Mouse (Mus musculus): Measurements from ENCODE around the gene Ric1. TPM values are rescaled to one million over a fixed set of nuclear protein-coding genes. Genes with fewer than 3 reads are reported as not detected.

Ric1 gene
- total and polyA plus RNA-seq, 3 experiments, result 9.2 to 20.6 (median 16.9) TPM

- Histone ChIP-seq H3K79me2 (replicated peaks; ENCODE audit: control insufficient read depth, insufficient read depth, low read length) (no peaks in the 10 kb centered on the region), H3K27me3 (ENCODE audit: control insufficient read depth, insufficient read depth, low read length) (no peaks in the 10 kb centered on the region), H3K4me3 (no peak overlapping the region), H3K4me1 (ENCODE audit: control insufficient read depth, insufficient read depth, low read length) (peaks cover 4% of the 10 kb centered on the region), H3K9ac (ENCODE audit: low read depth, low read length) (no peak overlapping the region), H3K27ac (no peak overlapping the region), H3K36me3 (ENCODE audit: control insufficient read depth, insufficient read depth, low read length) (no peaks in the 10 kb centered on the region; the same call in 1 of the 2 replicates)
- no peak for TF ChIP-seq POLR2A (IDR thresholded peaks at IDR 0.05; ENCODE audit: insufficient read depth, low read depth, low read length)
- no peak for TF ChIP-seq CTCF (IDR thresholded peaks at IDR 0.05)
- TF ChIP-seq EP300 (IDR thresholded peaks at IDR 0.05; ENCODE audit: insufficient read depth, low read depth, low read length), result no peak
- 78% methylated on average over 1 of the region's 1 CpGs for WGBS
- no peak for DNase-seq
- intact Hi-C loops (cut with DNase I), result loop anchor here (5.0 to 10.0 kb wide), 2 partner anchors 83 to 436 kb away; no protein-coding TSS in a partner anchor
Measured at GRCm38 (mm10) chr19:29500333-29500732, 21.7 kb upstream of the Ric1 start.

- Histone ChIP-seq H3K27me3 (ENCODE audit: control insufficient read depth, insufficient read depth, low read length) (no peaks in the 10 kb centered on the region), H3K4me3 (peak overlapping the region; percentile 32), H3K9ac (ENCODE audit: low read depth, low read length) (peak overlapping the region; percentile 63), H3K4me1 (ENCODE audit: control insufficient read depth, insufficient read depth, low read length) (peaks cover 6% of the 10 kb centered on the region), H3K27ac (peak overlapping the region; percentile 68), H3K79me2 (replicated peaks; ENCODE audit: control insufficient read depth, insufficient read depth, low read length) (no peaks in the 10 kb centered on the region), H3K36me3 (ENCODE audit: control insufficient read depth, insufficient read depth, low read length) (no peaks in the 10 kb centered on the region; the same call in 1 of the 2 replicates)
- intact Hi-C loops (cut with DNase I), result loop anchor here (1.0 to 10.0 kb wide), 4 partner anchors 57 to 436 kb away; no protein-coding TSS in a partner anchor
- 36% methylated on average over 11 of the region's 11 CpGs for WGBS
- peak; percentile 31 to 61 for DNase-seq
- no peak for TF ChIP-seq EP300 (IDR thresholded peaks at IDR 0.05; ENCODE audit: insufficient read depth, low read depth, low read length)
- TF ChIP-seq CTCF (IDR thresholded peaks at IDR 0.05), result no peak
- no peak for TF ChIP-seq POLR2A (IDR thresholded peaks at IDR 0.05; ENCODE audit: insufficient read depth, low read depth, low read length)
Measured at GRCm38 (mm10) chr19:29501106-29501505, 21.0 kb upstream of the Ric1 start.

- H3K27ac ChIP-seq, result peak overlapping the region; percentile 68
- H3K9ac ChIP-seq (ENCODE audit: low read depth, low read length), result no peak overlapping the region; the same call in 1 of the 2 replicates
- DNase-seq, result peak; percentile 84 to 89
- peak overlapping the region; percentile 32 for H3K4me3 ChIP-seq
- intact Hi-C loops (cut with DNase I), result loop anchor here (1.0 to 10.0 kb wide), 4 partner anchors 57 to 437 kb away; no protein-coding TSS in a partner anchor
- H3K27me3 ChIP-seq (ENCODE audit: control insufficient read depth, insufficient read depth, low read length), result no peaks in the 10 kb centered on the region
- 7% methylated on average over 6 of the region's 6 CpGs for WGBS
- TF ChIP-seq POLR2A (IDR thresholded peaks at IDR 0.05; ENCODE audit: insufficient read depth, low read depth, low read length) (no peak), CTCF (IDR thresholded peaks at IDR 0.05) (peak; percentile 73), EP300 (IDR thresholded peaks at IDR 0.05; ENCODE audit: insufficient read depth, low read depth, low read length) (peak; percentile 84; the same call in 1 of the 2 replicates)
- H3K4me1 ChIP-seq (ENCODE audit: control insufficient read depth, insufficient read depth, low read length), result peaks cover 6% of the 10 kb centered on the region
- H3K36me3 ChIP-seq (ENCODE audit: control insufficient read depth, insufficient read depth, low read length), result no peaks in the 10 kb centered on the region; the same call in 1 of the 2 replicates
- H3K79me2 ChIP-seq (replicated peaks; ENCODE audit: control insufficient read depth, insufficient read depth, low read length), result no peaks in the 10 kb centered on the region
Measured at GRCm38 (mm10) chr19:29501507-29501906, 20.6 kb upstream of the Ric1 start.

GRCm38 (mm10) chr19:29504131-29504530 lies 18.0 kb upstream of the Ric1 start:
- DNase-seq, result no peak
- Histone ChIP-seq H3K79me2 (replicated peaks; ENCODE audit: control insufficient read depth, insufficient read depth, low read length) (no peaks in the 10 kb centered on the region), H3K36me3 (ENCODE audit: control insufficient read depth, insufficient read depth, low read length) (no peaks in the 10 kb centered on the region; the same call in 1 of the 2 replicates), H3K27me3 (ENCODE audit: control insufficient read depth, insufficient read depth, low read length) (no peaks in the 10 kb centered on the region), H3K4me3 (no peak overlapping the region), H3K9ac (ENCODE audit: low read depth, low read length) (no peak overlapping the region), H3K4me1 (ENCODE audit: control insufficient read depth, insufficient read depth, low read length) (peaks cover 13% of the 10 kb centered on the region), H3K27ac (peak overlapping the region; percentile 77)
- intact Hi-C loops (cut with DNase I), result loop anchor here (5.0 to 10.0 kb wide), 2 partner anchors 87 to 439 kb away; no protein-coding TSS in a partner anchor
- no peak for TF ChIP-seq POLR2A (IDR thresholded peaks at IDR 0.05; ENCODE audit: insufficient read depth, low read depth, low read length)
- TF ChIP-seq EP300 (IDR thresholded peaks at IDR 0.05; ENCODE audit: insufficient read depth, low read depth, low read length), result no peak
- no peak for TF ChIP-seq CTCF (IDR thresholded peaks at IDR 0.05)
- WGBS, result 74% methylated on average over 2 of the region's 2 CpGs

GRCm38 (mm10) chr19:29505617-29506016 lies 16.5 kb upstream of the Ric1 start:
- no peak for TF ChIP-seq EP300 (IDR thresholded peaks at IDR 0.05; ENCODE audit: insufficient read depth, low read depth, low read length)
- TF ChIP-seq CTCF (IDR thresholded peaks at IDR 0.05), result no peak
- no peak for TF ChIP-seq POLR2A (IDR thresholded peaks at IDR 0.05; ENCODE audit: insufficient read depth, low read depth, low read length)
- H3K9ac ChIP-seq (ENCODE audit: low read depth, low read length), result no peak overlapping the region
- peak; percentile 33 to 35 for DNase-seq
- H3K79me2 ChIP-seq (replicated peaks; ENCODE audit: control insufficient read depth, insufficient read depth, low read length), result no peaks in the 10 kb centered on the region
- peak overlapping the region; percentile 77 for H3K27ac ChIP-seq
- no peaks in the 10 kb centered on the region for H3K27me3 ChIP-seq (ENCODE audit: control insufficient read depth, insufficient read depth, low read length)
- intact Hi-C loops (cut with DNase I), result loop anchor here (2.0 to 10.0 kb wide), 3 partner anchors 57 to 533 kb away; no protein-coding TSS in a partner anchor
- H3K4me1 ChIP-seq (ENCODE audit: control insufficient read depth, insufficient read depth, low read length), result peaks cover 13% of the 10 kb centered on the region
- H3K36me3 ChIP-seq (ENCODE audit: control insufficient read depth, insufficient read depth, low read length), result no peaks in the 10 kb centered on the region; the same call in 1 of the 2 replicates
- no peak overlapping the region for H3K4me3 ChIP-seq
- WGBS, result 67% methylated on average over 7 of the region's 7 CpGs

GRCm38 (mm10) chr19:29508208-29508607 lies 13.9 kb upstream of the Ric1 start:
- 21% methylated on average over 7 of the region's 7 CpGs for WGBS
- peaks cover 10% of the 10 kb centered on the region for H3K4me1 ChIP-seq (ENCODE audit: control insufficient read depth, insufficient read depth, low read length)
- H3K27me3 ChIP-seq (ENCODE audit: control insufficient read depth, insufficient read depth, low read length), result no peaks in the 10 kb centered on the region
- intact Hi-C loops (cut with DNase I), result loop anchor here (5.0 to 10.0 kb wide), 2 partner anchors 443 to 536 kb away; no protein-coding TSS in a partner anchor
- H3K27ac ChIP-seq, result peak overlapping the region; percentile 72; the same call in 1 of the 2 replicates
- TF ChIP-seq CTCF (IDR thresholded peaks at IDR 0.05) (0 out of 2 replicates have a peak, but pooled peaks have one; percentile 2), EP300 (IDR thresholded peaks at IDR 0.05; ENCODE audit: insufficient read depth, low read depth, low read length) (0 out of 2 replicates have a peak, but pooled peaks have one; percentile 62), POLR2A (IDR thresholded peaks at IDR 0.05; ENCODE audit: insufficient read depth, low read depth, low read length) (no peak)
- no peak overlapping the region for H3K9ac ChIP-seq (ENCODE audit: low read depth, low read length)
- peak; percentile 60 to 70 for DNase-seq
- H3K36me3 ChIP-seq (ENCODE audit: control insufficient read depth, insufficient read depth, low read length), result no peaks in the 10 kb centered on the region; the same call in 1 of the 2 replicates
- H3K4me3 ChIP-seq, result no peak overlapping the region
- no peaks in the 10 kb centered on the region for H3K79me2 ChIP-seq (replicated peaks; ENCODE audit: control insufficient read depth, insufficient read depth, low read length)

Measured in heart, adult 2 months (tissue).